Mouse (Mus musculus) ES-Bruce4 (cell line): ENCODE data around the gene Slc39a5.

ENCODE experiments used
- CTCF ChIP-seq: IDR thresholded peaks from one replicate; pipeline ENCODE4 v1.8.1; 2011; ENCODE audit warnings: low read depth, low read length
- EP300 ChIP-seq: IDR thresholded peaks from 2 replicates; pipeline ENCODE4 v1.6.1; 2011; ENCODE audit warnings: low read depth, low read length; ENCODE audit not compliant: insufficient read depth
- POLR2A ChIP-seq: IDR thresholded peaks from one replicate; pipeline ENCODE4 v1.8.1; 2011; ENCODE audit warnings: low read length; ENCODE audit not compliant: insufficient read depth

DNA sequence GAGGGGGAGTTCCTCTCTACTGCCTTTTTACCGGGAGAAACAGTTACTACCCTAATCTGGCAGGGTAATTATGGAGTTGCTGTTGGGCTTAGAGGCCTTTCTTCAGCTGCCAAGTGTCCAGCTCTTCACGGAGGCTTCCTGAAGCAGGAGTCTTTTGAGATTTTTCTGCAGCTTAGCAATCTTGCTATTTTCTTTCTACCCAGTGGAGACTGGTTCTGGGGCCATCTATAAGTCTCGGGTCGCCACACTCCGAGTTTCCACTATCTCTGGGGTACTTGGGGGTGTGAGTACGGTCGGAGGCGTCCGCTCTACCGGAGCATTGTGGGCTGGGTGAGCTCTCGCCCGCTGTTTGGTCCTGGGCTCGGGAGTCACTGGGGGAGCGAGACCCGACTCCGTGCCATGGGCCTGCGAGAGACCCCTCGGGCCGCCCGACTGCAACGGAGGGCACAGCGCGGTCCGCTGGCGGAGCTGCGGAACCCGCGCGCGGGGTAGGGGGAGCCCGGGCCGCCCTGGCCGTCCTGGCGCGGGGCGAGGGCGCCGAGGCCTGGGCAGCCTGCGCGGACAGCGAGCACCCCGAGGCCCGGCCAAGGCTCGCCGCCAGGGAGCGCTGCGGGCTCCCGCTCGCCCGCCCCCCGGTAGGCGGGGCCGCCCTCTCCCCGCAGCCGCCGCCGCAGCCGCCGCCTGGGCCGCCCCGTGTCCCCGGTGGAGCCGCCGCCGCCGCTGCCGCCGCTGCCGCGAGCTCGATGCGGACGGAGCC, 24.4 kb downstream of the Slc39a5 start, which contains the start of gene Ankrd52:
- TF ChIP-seq CTCF, result peak; percentile 34
- TF ChIP-seq EP300, result no peak
- TF ChIP-seq POLR2A, result no peak
